Mouse (Mus musculus) c-Kit-positive CD71-positive TER-119-positive erythroid progenitor cells, embryonic 14.5 days (primary cell): ENCODE measurements around the gene Olfr599.
"Not testable (repeated sequence)": the region's sequence is repeated elsewhere in the genome, so short reads cannot be mapped to it uniquely, and the experiment has no call there.

ENCODE experiments used
- DNase-seq: peaks from one replicate; pipeline ENCODE4 v3.0.0-alpha.2; 2013; ENCODE audit warnings: low spot score

Olfr599 gene

GRCm38 (mm10) chr7:103335617-103336016 is at the start of gene Olfr599:
Gene Olfr599, plus strand, starts transcription at chr7:103335917.
- no peak for DNase-seq

- DNase-seq: not testable (repeated sequence)
These were observed 30.4 kb upstream of the Olfr599 start, which contains the start of gene Olfr596 for GRCm38 (mm10) chr7:103305348-103305747. Gene Olfr596, plus strand, starts transcription at chr7:103305648.

- not testable (repeated sequence) for DNase-seq
These were observed 19.7 kb upstream of the Olfr599 start, which contains the start of gene Olfr597 for GRCm38 (mm10) chr7:103316015-103316414. Gene Olfr597, plus strand, starts transcription at chr7:103316315.

- DNase-seq: no peak
These were observed 12.4 kb upstream of the Olfr599 start, which contains the start of gene Olfr598 for GRCm38 (mm10) chr7:103323268-103323667. Gene Olfr598, plus strand, starts transcription at chr7:103323568.

- no peak for DNase-seq
These were observed 13.9 kb downstream of the Olfr599 start, which contains the start of gene Olfr600 for GRCm38 (mm10) chr7:103349569-103349968. Gene Olfr600, minus strand, starts transcription at chr7:103349669.

GRCm38 (mm10) chr7:103362555-103362954 is 26.8 kb downstream of the Olfr599 start, which contains the start of gene Olfr601:
Gene Olfr601, minus strand, starts transcription at chr7:103362655.
- no peak for DNase-seq

- DNase-seq: no peak
These were observed 50.4 kb downstream of the Olfr599 start, which contains the start of gene Olfr603 for GRCm38 (mm10) chr7:103386077-103386476. Gene Olfr603, minus strand, starts transcription at chr7:103386177.
